Mouse (Mus musculus) cerebellum, adult 11-12 months (tissue): Measurements from ENCODE around the gene Vamp3.
"Not testable (repeated sequence)": the region's sequence is repeated elsewhere in the genome, so short reads cannot be mapped to it uniquely, and the experiment has no call there.

Experiments used
- DNase-seq: peaks from one replicate; pipeline ENCODE4 v3.0.0; 2022

The Vamp3 gene

DNA sequence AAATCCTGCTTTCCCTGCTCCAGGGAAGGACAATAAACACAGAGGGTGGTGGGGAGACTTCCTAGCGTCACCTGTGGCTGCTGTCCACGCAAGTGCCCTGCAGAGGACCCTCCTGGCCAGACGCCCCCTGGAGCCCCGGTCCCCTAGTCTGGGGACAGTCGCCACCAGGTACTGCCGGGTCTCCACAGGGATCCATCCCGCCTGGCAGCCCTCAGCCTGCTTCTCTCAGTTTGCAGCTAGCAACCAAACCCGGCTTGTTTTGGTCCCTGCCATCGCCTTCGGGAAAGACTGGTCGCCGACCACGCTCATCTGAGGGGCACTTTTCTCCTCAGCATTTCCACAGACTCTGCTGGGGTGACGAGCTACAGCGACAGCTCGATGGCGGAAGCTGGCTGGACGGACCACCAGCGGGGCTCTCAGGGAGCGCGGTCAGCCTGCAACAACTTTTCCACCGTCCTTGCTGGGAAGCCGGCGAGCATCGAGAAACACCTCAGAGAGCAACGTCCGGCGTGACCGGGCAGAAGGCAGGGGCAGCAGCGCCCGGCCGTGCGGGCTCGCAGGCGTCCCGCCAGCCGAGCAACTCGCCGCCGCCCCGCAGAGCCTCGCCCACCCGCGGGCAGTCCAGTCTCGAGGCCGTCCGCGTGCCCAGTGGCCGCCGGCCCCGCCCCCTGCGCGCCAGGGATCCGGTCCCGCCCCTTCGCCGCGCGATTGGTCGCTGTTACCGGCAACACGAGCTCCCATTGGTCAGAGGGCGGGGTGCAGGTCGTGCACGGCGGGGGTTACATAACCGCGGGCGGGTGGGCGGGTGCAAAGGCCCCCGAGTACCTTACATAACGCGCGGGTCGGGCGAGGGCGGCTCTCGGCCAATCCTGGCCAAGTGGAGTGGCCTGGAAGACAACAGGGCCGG is 13.5 kb downstream of the Vamp3 start, which contains the start of gene Per3:
Per3 (minus strand) TSS at position 629 of the 907 bp plus-strand sequence.
- DNase-seq = peak; percentile 99

DNA sequence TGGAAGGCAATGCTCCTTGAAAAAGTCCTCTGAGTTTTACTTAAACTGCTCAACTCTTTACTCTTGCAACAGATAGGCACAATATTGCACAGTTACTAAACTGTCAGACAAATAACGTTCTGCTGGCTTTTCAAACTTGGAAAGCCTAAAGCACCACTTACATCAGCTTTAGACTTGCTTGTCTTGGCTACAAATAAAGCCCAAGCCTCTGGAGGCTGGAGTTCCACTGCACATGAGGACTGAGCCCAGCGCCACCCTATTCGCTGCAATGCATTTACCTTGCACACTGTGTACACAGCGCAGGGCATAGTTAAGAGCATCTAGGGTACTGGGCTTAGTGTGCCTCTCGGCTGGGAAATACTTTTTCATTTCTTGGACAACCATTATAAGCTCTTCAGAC is 14.5 kb downstream of the Vamp3 start:
- DNase-seq = peak; percentile 47

DNA sequence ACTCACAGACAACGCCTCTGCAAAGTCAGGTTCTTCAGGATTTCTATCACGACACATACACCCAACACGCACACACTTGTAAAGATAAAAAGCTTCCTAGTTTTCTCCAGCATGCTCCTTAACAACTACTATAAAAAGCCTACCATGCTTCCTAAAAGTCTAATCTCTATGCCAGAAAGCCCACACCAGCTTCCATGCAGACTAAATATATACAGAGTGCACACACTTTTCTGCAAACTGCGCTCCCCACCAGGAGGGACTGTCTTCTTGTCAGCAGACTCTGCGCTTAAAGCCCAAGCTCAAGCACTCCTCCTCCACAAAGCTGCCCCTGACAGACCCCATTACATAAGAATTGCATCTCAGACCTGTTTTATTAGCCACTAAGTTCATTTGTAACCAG is 16.3 kb downstream of the Vamp3 start:
- DNase-seq = no peak

DNA sequence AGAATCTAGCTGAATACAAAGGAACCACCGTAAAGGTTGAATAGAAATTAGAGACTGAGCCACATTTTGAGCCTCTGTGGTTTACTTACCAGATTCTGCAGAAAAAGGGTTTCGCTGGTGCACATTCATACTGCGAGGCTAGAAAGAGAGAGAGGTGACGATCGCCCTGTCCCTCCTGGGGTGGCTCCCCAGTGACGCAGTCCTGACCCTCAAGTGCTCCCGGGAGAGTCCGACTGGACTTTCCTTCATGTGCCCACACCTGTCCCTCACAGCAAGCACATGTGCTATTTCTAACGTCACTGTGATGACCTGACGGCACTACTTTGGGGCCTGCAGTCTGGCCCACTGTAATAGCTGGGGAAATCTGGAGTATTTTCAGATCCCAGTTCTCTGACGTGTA is 20.0 kb downstream of the Vamp3 start:
- DNase-seq = no peak

DNA sequence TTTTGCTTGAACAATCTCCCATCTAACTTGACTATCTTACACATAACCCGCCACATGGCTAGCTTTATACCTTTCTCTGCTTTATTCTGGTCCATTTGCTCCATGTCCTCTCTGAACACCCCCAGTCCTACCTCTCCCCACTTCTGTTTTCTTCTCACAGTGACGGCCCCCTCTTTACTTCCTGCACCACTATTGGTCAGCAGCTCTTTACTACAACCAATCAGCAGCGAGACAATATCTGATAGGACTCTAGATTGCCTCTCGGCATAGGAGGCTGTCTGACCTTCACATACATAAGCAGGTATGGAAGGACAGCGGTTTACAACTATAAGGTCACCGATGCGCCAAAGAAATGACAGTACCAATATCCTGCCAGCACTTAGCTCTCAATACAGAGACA is 21.2 kb downstream of the Vamp3 start:
- DNase-seq = no peak

DNA sequence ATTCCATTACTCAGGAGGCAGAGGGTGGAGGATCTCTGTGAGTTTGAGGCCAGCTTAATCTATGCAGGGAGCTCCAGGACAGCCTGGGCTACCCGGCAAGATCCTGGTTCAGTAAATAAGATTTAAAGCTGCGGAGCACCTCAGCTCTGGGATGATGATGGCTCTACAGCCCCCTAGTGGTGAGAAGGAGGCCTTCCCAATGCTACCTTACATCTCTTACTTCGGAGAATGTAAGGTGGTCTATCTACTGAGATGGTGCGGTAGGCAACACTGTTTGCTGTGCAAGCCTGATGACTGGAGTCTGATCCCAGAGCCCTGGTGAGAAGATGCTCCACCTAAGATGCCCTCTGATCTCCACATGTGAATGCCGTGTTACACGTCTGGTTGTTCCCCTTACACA is 30.8 kb downstream of the Vamp3 start:
- DNase-seq = no peak

DNA sequence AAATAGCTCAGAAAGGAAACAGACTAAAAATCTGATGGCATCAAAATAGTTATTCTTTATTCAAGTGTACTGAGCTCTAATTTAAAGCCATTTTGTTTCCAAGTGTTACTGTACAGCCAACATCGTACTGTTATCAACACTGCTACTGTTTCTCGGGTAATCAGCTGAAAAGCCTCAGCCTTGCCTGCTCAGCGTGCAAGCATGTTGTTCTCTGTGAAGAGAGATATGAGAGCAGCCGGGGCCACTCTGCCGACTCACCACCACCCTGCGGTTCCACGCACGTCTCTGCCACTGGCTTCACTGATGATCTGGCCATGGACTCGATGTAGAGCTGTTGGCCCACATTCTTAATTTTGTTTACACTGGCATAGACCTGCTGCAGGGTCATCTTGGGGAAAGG is 33.6 kb downstream of the Vamp3 start:
- DNase-seq = no peak

DNA sequence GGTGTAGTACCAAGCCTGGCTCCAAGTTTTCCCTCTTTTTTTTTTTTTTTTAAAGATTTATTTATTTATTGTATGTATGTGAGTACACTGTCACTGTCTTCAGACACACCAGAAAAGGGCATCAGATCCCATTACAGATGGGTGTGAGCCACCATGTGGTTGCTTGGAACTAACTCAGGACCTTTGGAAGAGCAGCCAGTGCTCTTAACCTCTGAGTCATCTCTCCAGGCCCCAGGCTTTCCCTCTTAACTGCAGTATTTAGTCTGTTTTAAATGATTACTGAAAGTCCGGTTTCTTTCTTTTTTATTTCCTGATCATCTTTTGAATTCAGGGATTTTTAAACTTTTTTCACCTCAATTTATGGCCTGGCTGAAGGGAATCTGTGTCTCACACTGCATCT is 40.4 kb downstream of the Vamp3 start:
- not testable (repeated sequence) for DNase-seq

DNA sequence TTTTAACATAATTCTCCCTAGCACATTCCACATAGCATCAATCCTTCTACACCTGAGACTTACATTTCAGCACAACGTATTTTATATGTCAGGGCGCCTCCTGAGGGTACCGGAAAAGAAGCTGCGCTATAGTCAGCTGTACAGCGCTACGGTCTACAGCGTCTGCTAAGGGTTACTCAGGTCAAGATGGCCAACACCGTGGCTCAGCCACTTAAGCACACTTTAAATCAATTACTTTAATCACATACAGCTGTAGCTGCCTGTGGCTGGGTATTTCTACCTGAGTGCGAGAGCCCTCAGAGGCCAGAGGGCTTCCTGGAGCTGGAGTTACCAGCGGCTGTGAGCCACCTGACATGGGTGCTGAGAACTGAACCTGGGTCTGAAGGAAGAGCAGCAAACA is 41.8 kb downstream of the Vamp3 start:
- no peak for DNase-seq

DNA sequence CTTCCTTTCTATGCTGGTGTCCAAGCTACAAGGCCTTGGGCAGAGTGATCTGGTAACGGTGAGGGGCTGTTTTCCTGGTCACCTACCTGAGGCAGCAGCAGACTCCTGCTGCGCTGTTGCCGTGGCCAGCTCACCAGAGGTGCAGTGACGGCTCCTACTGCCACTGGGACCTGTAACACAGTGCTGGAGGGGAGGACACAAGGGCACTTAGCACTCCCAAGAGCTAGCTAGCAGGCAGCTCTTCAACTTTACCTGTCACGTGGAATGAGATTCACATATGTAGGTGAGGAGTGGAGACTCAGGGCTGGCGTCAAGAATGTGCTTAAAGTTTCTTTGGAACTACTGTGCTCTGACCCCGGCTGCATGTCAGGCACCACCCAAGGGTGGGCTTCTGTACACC is 47.4 kb downstream of the Vamp3 start:
- no peak for DNase-seq

DNA sequence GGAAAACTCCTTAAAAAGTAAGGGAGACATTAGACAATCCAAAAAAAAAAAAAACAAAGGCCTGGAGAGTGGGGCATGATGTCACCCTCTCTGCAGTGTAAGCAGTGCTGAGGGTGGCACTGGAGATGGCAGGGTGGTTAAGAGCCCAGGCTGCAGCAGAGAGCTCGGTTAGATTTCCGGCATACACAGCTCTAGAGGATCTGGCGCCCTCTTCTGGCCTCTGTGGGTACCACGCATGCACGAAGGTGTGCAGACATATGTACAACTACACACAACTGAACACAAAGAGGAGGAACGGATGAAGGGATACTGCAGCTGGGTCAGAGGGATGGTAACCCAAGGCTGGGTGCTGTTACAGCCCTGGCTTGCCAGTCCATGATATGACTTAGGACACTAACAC is 50.8 kb downstream of the Vamp3 start:
- DNase-seq = no peak

DNA sequence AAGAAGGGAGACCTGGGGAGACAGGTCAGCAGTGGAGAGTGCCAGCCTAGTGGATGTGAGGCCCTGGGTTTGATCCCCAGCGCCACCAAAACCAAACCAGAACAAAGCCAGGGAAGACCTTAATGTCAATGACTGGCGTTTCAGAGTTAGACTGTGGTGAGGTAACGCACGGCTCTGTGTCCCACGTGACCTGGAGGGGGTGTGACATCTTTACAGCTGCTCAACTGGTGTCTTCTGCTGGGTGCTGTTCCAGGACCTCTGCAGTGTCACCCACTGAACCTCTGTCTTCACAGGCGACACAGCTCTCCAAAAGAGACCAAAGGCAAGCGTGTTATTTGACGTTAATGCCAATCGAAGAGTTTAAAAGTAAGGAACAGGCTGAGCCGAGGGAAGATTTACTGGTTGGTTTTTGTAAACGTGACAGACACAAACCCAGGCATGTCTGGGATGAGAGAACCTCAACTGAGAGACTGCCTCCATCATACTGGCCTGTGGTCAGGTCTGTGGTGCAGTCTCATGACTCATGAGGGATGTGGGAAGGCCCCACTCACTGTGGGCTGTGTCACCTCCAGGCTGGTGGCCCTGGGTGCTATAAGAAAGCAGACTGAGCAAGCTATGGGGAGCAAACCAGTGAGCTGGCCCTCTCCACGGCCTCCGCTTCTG is 52.0 kb downstream of the Vamp3 start:
- DNase-seq = no peak

DNA sequence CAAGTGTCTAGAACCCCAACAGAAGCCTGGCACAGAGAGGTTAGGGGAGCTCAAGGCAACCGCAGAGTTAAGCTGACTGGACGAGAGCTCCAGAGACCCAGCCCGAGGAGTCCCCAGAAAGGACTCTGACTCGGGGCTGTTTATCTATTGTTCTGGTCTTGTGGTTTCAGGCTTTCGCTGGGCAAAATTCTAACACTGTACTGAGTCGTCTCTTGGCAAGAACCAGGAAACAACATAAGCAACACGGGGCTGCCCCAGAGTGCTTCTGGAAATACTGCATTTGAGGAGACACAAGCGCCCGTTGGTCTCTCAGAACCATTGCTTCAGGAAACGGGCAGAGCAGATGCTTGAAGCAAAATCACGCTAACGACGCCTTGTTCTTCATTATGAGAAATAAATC is 56.4 kb downstream of the Vamp3 start:
- no peak for DNase-seq

DNA sequence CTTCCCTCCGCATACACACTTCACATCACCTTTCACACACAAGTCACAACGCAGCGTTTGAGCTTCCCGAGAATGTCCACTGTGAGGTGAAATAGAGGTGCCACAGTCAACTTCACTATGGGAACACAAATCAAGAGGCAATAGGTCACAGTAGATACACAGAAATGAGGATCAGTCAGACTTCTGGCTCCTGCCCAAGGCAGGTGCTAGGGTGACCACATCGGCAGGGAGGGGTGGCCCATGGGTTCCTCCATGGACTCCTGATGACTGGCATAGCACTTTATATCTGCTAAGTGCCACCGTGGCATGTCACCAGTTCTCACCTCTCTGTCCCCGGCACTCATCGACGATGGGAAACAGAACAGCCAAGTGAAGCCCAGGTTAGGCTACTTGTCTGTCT is 59.1 kb downstream of the Vamp3 start:
- no peak for DNase-seq
